Mouse (Mus musculus): ENCODE data around the gene Dscam.

Gene Dscam

GRCm38 (mm10) chr16:97170513-97171081, at the start of gene Dscam:
Gene Dscam, minus strand, starts transcription at chr16:97170752.
- no peak for DNase-seq (ENCODE audit: low read depth)

DNA sequence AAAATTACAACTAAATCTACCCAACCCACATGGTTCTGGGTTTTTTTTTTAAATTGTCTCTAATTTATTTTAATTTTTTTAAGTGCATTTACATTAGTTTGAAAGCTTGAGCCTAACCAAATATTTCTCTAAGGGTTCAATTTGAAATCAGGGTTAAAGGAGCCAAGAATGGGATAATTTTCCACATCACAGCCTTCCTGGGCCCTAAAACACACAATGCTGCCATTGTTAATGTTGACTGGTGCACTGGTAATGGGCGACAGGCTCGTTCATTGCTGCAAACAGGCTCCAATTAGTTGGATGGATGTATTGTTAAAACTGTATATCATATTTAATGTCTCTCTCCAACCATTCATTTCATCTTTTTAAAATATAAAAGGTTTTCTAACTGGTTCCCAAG, 48.8 kb upstream of the Dscam start:
- DNase-seq (ENCODE audit: low read depth) = no peak

- peak; percentile 57 for DNase-seq (ENCODE audit: low read depth)
Observed at GRCm38 (mm10) chr16:97209997-97210396, 39.4 kb upstream of the Dscam start.

DNA sequence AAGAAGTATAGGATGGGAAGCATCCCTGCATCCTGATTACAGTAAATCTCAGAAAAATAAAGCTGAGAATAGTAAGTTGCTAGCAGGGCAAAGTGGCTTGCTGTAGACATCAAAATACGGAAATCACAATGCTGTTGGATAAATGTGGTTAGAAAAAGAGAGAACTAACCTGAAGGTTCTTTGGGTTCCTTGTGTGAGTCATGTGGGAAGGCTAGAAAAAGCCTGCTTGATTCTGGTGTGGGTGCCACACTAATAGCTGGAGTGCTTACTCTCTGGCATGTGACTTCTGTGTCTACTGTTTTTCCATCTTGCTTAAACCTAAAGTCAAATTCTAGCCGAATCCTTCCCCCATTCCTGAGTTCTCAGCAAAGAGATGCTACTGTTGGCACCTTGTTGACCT, 37.7 kb upstream of the Dscam start:
- no peak for DNase-seq (ENCODE audit: low read depth)

- no peak for DNase-seq (ENCODE audit: low read depth)
Observed at GRCm38 (mm10) chr16:97204090-97204489, 33.5 kb upstream of the Dscam start.

DNA sequence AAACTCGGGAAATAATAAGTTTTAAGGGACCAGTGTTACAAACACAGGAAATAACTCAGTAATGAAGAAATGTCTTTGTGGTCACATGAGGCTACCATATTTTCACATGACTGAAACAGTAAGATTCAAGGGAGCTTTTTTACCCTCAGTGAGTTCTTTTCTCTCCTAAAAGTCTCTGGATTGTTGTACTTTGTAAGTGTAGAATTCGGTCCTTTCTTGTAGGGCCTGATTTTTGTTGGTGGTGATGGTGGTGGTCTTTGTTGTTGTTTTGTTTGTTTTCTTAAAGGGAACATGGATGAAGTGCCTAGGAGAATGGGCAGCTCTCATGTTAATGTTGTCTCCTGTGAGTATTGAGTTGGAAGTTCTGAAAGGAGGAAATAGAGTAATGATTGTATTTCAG, 33.0 kb upstream of the Dscam start:
- no peak for DNase-seq (ENCODE audit: low read depth)

GRCm38 (mm10) chr16:97194630-97195029, 24.1 kb upstream of the Dscam start:
- no peak for DNase-seq (ENCODE audit: low read depth)

DNA sequence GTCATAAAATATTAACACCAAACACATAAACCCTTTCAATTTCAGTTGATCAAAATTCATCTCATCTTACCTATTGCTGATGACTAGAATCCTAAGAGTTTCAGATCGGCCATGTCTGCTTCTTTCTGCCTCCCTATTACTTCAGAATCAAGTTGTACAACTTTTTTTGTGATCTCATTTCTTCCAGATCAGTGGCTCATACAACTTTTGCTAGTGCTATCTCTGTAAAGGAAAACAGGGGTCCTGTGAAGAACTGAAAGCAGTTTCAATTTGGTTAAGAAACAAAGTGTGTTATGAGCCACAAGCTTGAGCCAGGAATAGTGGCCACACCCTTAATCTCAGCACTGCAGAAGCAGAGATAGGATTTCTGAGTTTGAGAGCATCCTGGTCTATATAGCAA, 23.6 kb upstream of the Dscam start:
- no peak for DNase-seq (ENCODE audit: low read depth)

- DNase-seq (ENCODE audit: low read depth) = no peak
Observed at GRCm38 (mm10) chr16:97192296-97192695, 21.7 kb upstream of the Dscam start.

- no peak for DNase-seq (ENCODE audit: low read depth)
Observed at GRCm38 (mm10) chr16:97190604-97191003, 20.1 kb upstream of the Dscam start.

- DNase-seq (ENCODE audit: low read depth) = no peak
Observed at GRCm38 (mm10) chr16:97171500-97171899, 948 bp upstream of the Dscam start.

- no peak for DNase-seq (ENCODE audit: low read depth)
Observed at GRCm38 (mm10) chr16:97169901-97170512, 545 bp downstream of the Dscam start.

GRCm38 (mm10) chr16:97168614-97169013, 1.9 kb downstream of the Dscam start:
- DNase-seq (ENCODE audit: low read depth) = no peak

DNA sequence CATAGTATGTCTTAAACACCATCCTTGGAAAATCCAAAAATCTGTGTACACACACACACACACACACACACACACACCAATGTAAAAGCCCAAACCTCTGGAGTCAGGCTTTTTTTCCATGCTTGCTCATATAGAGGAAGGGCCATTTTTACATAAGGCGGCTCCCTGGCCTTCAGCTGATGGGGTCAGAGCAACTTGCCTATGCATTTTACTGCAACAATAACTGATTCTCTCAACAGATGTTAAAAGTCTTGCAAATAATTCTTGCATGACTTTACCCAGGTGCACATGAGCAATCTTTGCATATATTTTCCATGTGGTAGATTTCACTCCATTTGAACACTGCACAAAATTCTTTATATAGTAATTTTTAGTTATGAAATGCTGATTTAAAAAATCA, 2.5 kb downstream of the Dscam start:
- DNase-seq (ENCODE audit: low read depth) = no peak

- no peak for DNase-seq (ENCODE audit: low read depth)
Observed at GRCm38 (mm10) chr16:97166166-97166565, 4.4 kb downstream of the Dscam start.

- peak; percentile 12 for DNase-seq (ENCODE audit: low read depth)
Observed at GRCm38 (mm10) chr16:97165444-97166121, 5.0 kb downstream of the Dscam start.

GRCm38 (mm10) chr16:97158279-97158678, 12.3 kb downstream of the Dscam start:
- DNase-seq (ENCODE audit: low read depth) = no peak

DNA sequence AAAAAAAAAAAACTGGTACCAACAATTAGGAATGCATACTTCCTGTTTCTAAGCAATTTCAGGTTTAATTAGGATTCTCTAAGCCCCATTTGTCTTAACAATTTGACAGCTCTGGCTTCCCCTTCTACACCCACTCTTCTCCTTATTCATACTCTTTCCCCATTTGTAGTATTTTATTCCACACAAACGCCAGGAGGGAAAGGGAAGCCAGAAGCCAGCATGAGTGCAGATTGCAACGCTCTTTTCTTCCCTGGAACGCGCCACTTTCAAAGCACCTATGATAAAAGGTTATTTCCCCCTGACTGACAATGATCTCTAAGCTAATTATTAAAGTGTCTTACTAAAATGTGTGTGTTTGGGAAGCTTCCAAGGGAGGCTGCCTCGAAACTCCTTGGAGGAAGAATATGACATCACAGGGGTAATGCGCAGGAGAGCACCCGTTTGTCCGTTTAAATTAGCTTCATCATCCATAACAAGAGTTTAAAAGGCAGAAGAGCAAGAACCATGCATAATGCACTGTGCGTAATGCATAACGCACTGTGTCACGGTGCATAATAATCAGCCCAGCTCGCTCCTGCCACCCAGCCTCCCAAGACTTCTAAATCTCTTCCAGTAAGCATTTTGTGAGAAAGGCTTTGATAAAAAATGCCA, 25.9 kb downstream of the Dscam start:
- no peak for DNase-seq (ENCODE audit: low read depth)

GRCm38 (mm10) chr16:97141943-97142342, 28.6 kb downstream of the Dscam start:
- DNase-seq (ENCODE audit: low read depth) = no peak

GRCm38 (mm10) chr16:97135003-97135827, 35.3 kb downstream of the Dscam start:
- DNase-seq (ENCODE audit: low read depth) = no peak

GRCm38 (mm10) chr16:97127296-97127695, 43.3 kb downstream of the Dscam start:
- no peak for DNase-seq (ENCODE audit: low read depth)

DNA sequence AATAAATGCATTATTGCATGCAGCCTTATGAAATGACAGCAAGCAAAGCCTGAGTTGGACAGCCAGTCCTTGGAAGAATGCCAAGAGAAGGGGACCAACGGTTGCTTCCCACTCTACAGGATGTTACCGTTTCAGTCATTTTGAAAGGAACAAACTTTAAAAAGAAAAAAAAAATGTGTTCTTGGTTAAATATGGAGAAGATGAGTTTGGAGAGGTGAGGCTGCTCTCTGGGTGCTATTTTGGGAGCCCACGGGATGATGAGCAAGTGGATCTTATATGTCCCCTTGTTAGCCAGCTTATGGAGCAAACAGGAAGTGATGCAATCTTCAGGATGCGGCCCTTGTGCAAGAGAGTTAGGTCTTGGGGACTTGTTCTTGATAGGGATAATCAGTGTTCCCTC, 60.5 kb downstream of the Dscam start:
- DNase-seq (ENCODE audit: low read depth) = no peak
